Mouse (Mus musculus) ovary, postnatal 14 days (tissue): ENCODE data around the gene Izumo4.

Experiments
- DNase-seq: peaks from one replicate; pipeline ENCODE4 v3.0.0; 2022; ENCODE audit warnings: low spot score

Gene Izumo4

GRCm38 (mm10) chr10:80727369-80728127 is 25.6 kb downstream of the Izumo4 start:
- no peak for DNase-seq

- DNase-seq, result no peak
Observed at GRCm38 (mm10) chr10:80732611-80733101, 30.7 kb downstream of the Izumo4 start.

- no peak for DNase-seq
Observed at GRCm38 (mm10) chr10:80736731-80737130, 34.7 kb downstream of the Izumo4 start.

DNA sequence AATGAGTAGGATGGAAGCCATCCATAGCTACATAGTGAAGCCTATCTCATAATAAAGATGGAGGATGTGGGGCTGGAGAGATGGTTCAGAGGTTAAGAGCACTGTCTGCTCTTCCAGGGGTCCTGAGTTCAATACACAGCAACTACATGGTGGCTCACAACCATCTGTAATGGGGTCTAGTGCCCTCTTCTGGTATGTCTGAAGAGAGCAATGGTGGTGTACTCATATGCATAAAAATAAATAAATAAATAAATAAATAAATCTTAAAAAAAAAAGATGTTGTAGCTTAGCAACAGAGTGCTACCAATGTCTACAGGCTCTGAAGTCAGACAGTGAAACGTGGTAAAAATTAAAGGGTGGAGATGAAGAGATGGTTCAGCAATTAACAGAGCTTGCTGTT is 36.7 kb downstream of the Izumo4 start:
- DNase-seq, result no peak

- no peak for DNase-seq
Observed at GRCm38 (mm10) chr10:80741146-80741545, 39.2 kb downstream of the Izumo4 start.

DNA sequence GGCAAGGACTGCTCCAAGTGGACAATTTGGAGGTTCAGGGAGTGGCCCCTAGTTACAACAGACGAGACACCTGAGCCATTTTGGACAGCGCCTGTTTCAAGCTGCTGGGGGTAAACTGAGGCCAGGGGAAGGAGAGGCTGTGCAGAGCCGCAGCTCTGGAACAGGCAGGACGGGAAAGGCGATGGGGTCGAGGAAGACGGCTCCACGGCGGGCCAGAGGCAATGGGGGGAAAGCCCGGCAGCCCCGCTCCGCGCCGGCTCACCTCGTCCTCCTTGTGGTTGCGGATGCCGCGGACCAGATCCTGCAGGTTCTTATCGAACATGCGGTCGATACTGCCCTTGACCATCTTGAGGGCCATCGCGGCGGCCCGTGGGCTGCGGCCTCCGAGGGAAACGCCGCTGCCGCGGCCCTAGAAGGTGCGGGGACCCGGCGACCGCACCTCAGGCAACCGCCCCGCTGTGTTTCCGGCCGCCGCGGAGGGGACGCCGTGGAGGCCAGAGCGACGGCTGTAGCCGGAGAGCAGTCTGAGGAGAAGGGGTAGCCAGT is 39.7 kb downstream of the Izumo4 start:
- DNase-seq, result no peak

DNA sequence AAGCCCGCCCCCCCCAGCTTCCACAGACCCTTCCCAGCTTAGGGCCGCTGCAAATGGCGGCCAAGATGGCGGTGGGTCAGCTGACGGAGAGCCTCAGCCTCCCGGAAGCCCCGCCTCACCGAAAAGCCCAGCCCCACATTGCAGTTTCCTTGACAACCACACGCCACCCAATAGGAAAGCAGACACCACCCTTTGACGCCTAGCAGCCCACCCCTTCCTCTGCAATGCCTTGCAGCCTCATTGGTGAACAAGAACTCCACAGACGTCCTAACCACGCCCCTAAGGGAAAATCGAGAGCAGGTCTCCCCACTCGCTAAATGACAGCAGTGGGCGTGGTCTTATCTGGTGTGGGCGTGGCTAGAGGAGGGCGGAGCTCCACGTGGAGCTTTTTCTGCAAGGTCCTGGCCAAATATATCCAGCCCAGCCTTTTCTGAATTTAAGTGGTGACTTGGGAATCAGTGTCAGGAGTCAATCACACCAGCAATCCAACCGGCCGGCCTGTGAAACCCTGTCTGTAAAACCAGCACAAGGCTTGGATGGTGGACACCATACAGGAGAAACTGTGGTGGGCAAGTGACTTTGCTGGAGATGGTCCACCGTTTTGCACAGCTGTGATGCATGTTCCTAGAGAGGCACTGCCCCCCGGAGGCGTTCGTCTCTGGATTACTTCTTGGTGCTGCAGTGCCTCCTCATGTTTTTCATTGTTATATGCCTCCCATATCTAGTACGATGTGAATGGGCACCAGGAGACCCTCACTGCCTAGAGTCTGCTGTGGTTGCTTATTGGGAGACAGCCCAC is 40.4 kb downstream of the Izumo4 start, which contains the start of gene Ap3d1:
TSS of gene Ap3d1 (minus strand) at position 85 of the 799 bp plus-strand sequence.
- peak; percentile 98 for DNase-seq

- no peak for DNase-seq
Observed at GRCm38 (mm10) chr10:80744262-80744661, 42.3 kb downstream of the Izumo4 start.

GRCm38 (mm10) chr10:80747410-80747809 is 45.4 kb downstream of the Izumo4 start:
- peak; percentile 64 for DNase-seq

DNA sequence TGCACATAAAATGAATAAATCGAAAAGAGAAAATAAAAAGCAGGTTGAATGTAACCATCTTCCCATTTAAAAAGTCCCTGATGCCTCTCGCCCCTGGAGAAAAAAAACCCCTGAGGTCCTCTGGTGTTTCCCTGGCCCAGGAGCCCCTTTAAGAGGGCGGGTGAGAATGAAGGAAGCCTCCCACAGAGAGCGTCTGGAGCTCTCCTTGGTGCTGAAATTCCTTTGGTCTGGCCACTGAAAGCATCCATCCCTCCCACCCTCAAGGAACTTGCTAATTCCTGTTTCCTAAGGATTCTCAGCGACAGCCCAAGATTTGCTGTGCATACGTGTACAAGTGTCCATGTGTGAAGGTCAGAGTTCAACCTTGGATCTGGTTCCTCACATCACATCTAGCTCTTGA is 46.6 kb downstream of the Izumo4 start:
- DNase-seq, result peak; percentile 72

DNA sequence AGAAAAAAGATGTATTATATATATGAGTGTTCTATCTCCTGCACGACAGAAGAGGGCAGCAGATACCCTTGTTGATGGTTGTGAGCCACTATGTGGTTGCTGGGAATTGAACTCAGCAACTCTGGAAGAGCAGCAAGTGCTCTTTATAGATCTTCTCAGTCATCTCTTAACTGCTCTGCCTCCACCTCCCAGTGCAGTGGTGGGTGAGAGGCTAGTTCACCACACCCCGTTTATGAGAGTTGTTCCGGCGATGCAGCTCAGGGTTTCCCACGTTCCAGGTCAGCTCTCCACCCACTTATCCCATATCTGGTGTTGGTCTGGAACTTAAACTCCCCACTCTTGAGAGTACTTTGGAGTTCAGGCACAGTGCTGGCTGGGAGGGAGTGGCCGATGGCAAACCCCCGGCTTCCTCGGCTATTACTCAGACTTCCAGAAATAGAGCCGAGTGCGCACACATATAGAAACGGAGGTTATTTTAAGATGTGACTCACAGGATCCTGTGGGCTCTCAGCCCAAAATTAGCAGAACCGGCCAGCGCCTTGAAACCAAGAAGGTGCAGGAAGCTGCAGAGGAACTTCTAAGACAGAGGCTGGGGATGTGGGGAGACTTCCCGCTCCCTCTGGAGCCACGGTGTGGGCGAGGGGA is 49.3 kb downstream of the Izumo4 start:
- no peak for DNase-seq

DNA sequence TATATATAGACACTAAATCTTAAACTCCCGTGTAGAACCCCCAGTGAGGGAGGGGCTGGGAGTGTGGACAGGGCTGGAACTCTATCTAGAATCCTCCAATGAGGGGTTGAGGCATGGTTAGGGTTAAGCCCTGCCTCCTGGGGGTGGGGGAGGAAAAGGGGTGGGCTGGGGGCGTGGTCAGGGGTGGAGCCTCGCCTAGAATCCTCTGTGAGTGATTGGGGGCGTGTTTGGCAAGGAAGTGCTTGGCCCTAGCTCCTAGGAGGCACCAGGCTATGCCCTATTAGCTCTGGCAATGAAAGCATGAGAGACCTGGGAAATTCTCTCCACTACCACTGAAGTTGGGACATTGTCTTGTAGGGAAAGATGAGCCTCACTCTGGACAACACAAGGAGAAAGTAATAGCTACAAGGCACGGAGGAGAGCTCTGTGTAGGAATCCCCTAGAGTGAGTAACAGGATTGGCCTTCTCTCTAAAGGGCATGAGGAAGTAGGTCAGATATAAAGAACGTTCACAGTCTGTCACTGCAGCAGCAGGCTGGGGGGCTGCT is 50.2 kb downstream of the Izumo4 start:
- DNase-seq, result peak; percentile 62

GRCm38 (mm10) chr10:80754594-80755290 is 52.8 kb downstream of the Izumo4 start, which contains the start of gene Dot1l:
Dot1l (plus strand) TSS chr10:80755206.
- peak; percentile 97 for DNase-seq
